14 mouse cellular contexts compared by ENCODE assay signal in the genomic region with DNA sequence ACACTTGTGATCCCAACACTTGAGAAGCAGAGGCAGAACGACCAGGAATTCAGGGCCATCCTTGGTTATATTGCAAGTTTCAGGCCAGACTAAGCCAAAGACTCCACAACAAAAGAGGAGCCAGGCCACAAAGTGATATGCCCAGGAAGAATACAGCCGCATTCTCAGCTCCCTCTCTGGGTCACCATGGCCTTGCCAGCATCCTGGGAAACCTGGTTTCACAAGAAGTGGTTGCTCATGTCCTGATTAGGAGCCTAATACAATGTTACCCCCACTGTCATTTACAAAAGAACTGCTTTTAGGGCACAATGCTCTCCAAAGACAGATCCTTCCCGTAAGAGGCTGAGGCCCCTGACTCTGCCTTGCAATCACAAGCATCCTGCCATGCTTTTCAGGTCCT.
DNase-seq lines count a peak whose midpoint lies in the region; TF ChIP-seq lines count a peak whose summit lies in the region.
"Had no signal": no experiment of that assay in that cellular context is flagged by ENCODE, and none has a peak within 500 bp of the region (broad histone marks: within the 10 kb centered on the region; RNA-seq: fewer than 3 reads in every experiment).

No protein-coding gene starts in this region.

- 62% methylated on average over 3 of the region's 3 CpGs for WGBS in cerebellum, adult 2 months

- H3K4me3 ChIP-seq in cerebellum, adult 2 months (replicated peaks; ENCODE audit: insufficient read depth, low read depth, low read length), result no peak overlapping the region
- no peak overlapping the region for H3K4me3 ChIP-seq in layer of hippocampus, adult 2 months
- H3K4me3 ChIP-seq: embryonic facial prominence, embryonic 10.5 days; embryonic facial prominence, embryonic 12.5 days; forebrain, embryonic 13.5 days; forebrain, embryonic 15.5 days had no signal

- peak overlapping the region; percentile 96 for H3K27ac ChIP-seq in cerebellum, adult 2 months (ENCODE audit: insufficient read depth, low read length)
- H3K27ac ChIP-seq in layer of hippocampus, adult 2 months, result peak overlapping the region; percentile 75
- H3K27ac ChIP-seq: embryonic facial prominence, embryonic 10.5 days; embryonic facial prominence, embryonic 12.5 days; forebrain, embryonic 13.5 days; forebrain, embryonic 15.5 days had no signal

- no peak for TF ChIP-seq CTCF in cerebellum, adult 2 months (IDR thresholded peaks at IDR 0.05; ENCODE audit: borderline replicate concordance, insufficient read depth, low read depth, low read length)
- TF ChIP-seq CTCF in layer of hippocampus, adult 2 months (conservative IDR thresholded peaks at IDR 0.05), result no peak

- peak; percentile 16 for DNase-seq in adrenal gland, adult 2 months
- DNase-seq in adrenal gland, postnatal 14 days, result no peak
- DNase-seq in cerebellum, adult 2 months, result no peak
- DNase-seq in cerebellum, adult 8-10 months, result no peak
- no peak for DNase-seq in layer of hippocampus, adult 2 months (ENCODE audit: low spot score in 2 of 2)
- no peak for DNase-seq in layer of hippocampus, adult 11-12 months (ENCODE audit: low spot score)
- DNase-seq: adrenal gland, postnatal 25 days; B cell, adult 2 months; forebrain, postnatal 0 days had no signal

- TF ChIP-seq POLR2A in cerebellum, adult 2 months (IDR thresholded peaks at IDR 0.05; ENCODE audit: borderline replicate concordance, insufficient read depth, low read length), result no peak

- no peaks in the 10 kb centered on the region for H3K27me3 ChIP-seq in cerebellum, adult 2 months (ENCODE audit: control insufficient read depth, insufficient read depth, low read length)
- H3K27me3 ChIP-seq: embryonic facial prominence, embryonic 12.5 days; forebrain, embryonic 13.5 days; forebrain, embryonic 15.5 days; Patski had no signal

- H3K4me1 ChIP-seq in cerebellum, adult 2 months (ENCODE audit: control insufficient read depth, insufficient read depth, low read length), result peaks cover 68% of the 10 kb centered on the region
- H3K4me1 ChIP-seq: embryonic facial prominence, embryonic 10.5 days; embryonic facial prominence, embryonic 12.5 days; forebrain, embryonic 13.5 days; forebrain, embryonic 15.5 days had no signal
